Mouse (Mus musculus): Measurements from ENCODE around the gene Cdkn1c.

DNA sequence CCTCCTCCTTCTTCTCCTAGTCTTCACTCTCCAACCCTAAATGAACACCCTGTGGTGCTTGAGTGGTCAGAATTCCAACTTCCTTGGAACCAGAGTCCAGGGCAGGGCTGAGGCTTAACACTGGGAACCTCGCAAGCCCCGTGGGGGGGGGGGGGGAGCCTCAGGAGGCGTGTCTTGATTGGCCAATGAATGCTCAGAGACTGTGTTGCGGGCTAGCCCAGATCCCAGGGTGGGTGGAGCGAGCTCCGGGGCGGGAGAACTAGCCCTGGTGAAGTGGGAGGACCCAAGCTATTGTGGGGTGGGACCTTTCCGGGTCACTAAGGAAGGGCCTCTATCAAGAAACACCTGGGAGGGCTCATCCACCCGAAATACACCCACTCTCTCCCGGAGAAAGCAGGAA is 14.0 kb upstream of the Cdkn1c start:
- no peak for TF ChIP-seq CTCF (IDR thresholded peaks at IDR 0.05; ENCODE audit: borderline replicate concordance, control insufficient read depth, extremely low read depth, insufficient read depth, low read length, poor library complexity)
- TF ChIP-seq POLR2A (IDR thresholded peaks at IDR 0.05; ENCODE audit: control insufficient read depth, extremely low read depth, insufficient read depth, low read length, poor library complexity): no peak
